Mouse (Mus musculus): ENCODE measurements at regions not wholly inside any gene's neighbourhood (a gene's known extent, or its start where the extent isn't known, plus 50 kb on each side); places are given as distances from the start of the nearest gene placed in this dataset.

- DNase-seq, result no peak
These were observed 247.0 kb downstream of the Sipa1l2 start for GRCm38 (mm10) chr8:125322561-125322960.

GRCm38 (mm10) chr8:125317584-125317991 lies 252.0 kb downstream of the Sipa1l2 start:
- DNase-seq, result no peak

GRCm38 (mm10) chr8:125315736-125316135 lies 253.9 kb downstream of the Sipa1l2 start:
- no peak for DNase-seq

- DNase-seq, result no peak
These were observed 254.6 kb downstream of the Sipa1l2 start for GRCm38 (mm10) chr8:125314996-125315395.

GRCm38 (mm10) chr8:125314221-125314984 lies 255.2 kb downstream of the Sipa1l2 start:
- DNase-seq, result no peak

GRCm38 (mm10) chr8:125311228-125312053 lies 257.4 kb downstream of the Disc1 start:
- no peak for DNase-seq
